Mouse (Mus musculus) brain, embryonic 14.5 days (tissue): ENCODE data around the gene Mta3.

ENCODE experiments used
- CTCF ChIP-seq: fragments of 200-500 bp; IDR thresholded peaks from 2 replicates; pipeline ENCODE4 v1.5.1; 2012; ENCODE audit warnings: inconsistent platforms, mild to moderate bottlenecking, moderate library complexity, borderline replicate concordance; ENCODE audit not compliant: insufficient read depth, insufficient read length; ENCODE audit errors: extremely low read depth
- POLR2A ChIP-seq: fragments of 200-500 bp; IDR thresholded peaks from 2 replicates; pipeline ENCODE4 v1.6.1; 2012; ENCODE audit warnings: mild to moderate bottlenecking, inconsistent platforms, borderline replicate concordance; ENCODE audit not compliant: poor library complexity, insufficient read depth, insufficient read length, severe bottlenecking; ENCODE audit errors: extremely low read depth

DNA sequence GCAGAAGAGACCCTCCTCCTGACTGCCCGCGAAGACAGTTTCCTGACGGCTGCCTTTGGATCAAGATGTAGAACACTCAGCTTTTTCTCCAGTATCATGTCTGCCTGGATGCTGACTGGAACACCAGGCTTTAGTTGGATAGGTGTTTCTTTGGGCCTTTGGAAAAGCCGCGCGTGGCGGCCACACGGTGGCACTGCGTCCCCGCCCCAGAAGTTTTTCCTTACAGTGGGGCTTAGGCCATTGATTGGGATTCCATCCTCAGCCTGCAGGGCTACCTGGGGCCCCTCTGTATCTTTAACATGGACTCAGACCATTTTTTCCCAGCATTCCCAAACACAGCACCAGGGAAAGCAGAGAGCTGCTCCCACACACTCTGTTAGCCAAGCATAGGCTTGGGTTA lies 160.6 kb downstream of the Mta3 start:
- no peak for TF ChIP-seq POLR2A
- peak; percentile 84 for TF ChIP-seq CTCF
